Mouse (Mus musculus) 3134 (cell line): ENCODE data around the gene Syncrip.
A peak's percentile ranks its signal among the peaks of the same experiment; 100 is the strongest.
"Not testable (repeated sequence)": the region's sequence is repeated elsewhere in the genome, so short reads cannot be mapped to it uniquely, and the experiment has no call there.

Source experiments
- DNase-seq: peaks from one replicate; pipeline ENCODE4 v3.0.0-alpha.2; 2011; ENCODE audit warnings: low spot score; ENCODE audit not compliant: insufficient read length; ENCODE audit errors: extremely low read depth

The Syncrip gene

DNA sequence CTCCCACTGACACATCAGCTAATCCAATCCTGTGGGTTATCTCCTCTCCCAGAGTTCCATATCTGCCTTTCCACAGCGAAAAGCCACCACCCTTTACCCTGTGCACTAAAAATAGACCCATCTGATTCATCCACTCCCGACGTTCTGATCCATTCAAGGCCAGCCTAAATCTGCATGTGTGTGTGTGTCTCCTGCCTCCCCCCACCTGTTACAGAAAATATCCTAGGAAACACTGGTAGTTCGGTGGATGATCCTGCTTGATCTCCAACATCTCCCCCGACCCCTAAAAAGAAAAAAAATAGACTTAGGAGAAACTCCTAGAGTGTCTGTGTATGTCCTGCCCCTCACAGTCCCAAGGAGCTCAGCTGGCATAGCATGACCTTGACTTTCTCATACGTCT lies 2.2 kb upstream of the Syncrip start:
- DNase-seq = no peak

- no peak for DNase-seq
Observed at GRCm38 (mm10) chr9:88482829-88483396, 539 bp upstream of the Syncrip start.

- peak; percentile 71 for DNase-seq
Observed at GRCm38 (mm10) chr9:88481791-88482160, 598 bp downstream of the Syncrip start.

DNA sequence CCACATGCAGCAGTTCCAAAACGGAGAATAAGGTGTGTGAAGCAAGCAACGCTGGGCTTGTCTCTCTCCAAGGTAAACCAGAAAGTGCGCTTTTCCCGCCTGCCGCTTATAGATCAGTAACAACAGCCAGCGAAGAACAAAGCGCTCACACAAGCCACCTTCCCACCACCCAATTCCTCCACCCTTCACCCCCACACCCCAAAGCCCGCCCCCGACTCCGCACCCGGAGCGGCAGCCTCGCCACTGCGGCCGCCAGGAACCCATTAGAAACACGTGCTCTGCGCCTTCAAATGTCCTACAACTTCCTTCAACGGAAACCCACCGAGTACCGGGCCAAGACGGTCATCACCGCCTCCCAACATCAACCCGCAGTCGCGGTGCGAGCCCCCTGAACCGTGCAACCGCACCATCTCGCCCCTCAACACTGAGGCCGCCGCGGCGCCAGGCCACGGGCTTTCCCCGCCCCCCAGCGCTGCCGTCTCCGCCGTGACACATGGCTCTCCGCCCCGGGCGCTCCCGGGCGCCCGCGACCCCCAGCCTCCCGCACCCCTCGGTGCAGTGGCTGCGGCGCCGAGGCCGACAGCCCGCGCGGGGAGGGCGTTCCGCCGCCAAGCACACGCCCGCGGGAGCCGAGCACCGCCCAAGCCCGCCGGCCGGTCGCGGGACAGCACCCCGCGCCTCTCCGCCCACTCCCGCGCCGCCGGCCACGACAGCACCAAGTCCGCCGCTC lies 1.1 kb downstream of the Syncrip start:
- DNase-seq = peak; percentile 58

DNA sequence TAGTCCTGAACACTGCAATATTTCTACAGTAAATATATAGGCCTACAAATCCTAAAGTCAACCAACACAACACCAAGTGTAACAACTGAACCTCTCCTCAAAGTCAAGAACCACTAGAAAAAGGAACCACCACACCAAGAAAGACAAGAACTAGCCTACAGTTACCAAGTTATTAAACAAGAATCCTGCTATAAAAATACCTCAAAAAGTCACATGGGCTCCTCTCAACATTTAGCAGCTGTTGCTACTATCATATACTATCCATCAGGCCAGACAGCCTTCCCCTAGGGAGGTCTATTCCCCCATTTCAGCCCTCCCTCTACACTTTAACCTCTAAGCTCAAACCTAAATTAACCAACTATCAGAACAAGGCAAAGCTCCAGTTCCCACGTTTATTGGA lies 2.3 kb downstream of the Syncrip start:
- DNase-seq = no peak

DNA sequence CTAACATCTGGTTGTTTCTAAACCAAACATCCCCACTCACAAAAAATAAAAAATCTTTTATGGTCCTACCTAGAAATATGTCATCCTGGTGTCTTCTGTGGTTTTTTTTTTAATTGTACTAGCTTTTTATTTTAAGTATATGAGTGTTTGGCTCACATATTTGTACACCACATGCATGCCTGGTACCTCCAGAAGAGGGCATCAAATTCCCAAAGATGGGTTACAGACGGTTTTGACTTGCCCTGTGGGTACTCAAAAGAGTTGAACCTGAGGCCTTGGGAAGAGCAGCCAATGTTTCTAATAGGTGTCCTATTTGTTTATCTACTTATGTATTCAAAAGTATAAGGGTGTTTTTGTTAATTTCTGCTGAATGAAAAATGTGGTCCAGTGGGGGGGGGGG lies 6.2 kb downstream of the Syncrip start:
- no peak for DNase-seq

- DNase-seq = not testable (repeated sequence)
Observed at GRCm38 (mm10) chr9:88461017-88461416, 21.4 kb downstream of the Syncrip start.

- DNase-seq = no peak
Observed at GRCm38 (mm10) chr9:88439991-88440390, 42.4 kb downstream of the Syncrip start.

GRCm38 (mm10) chr9:88439238-88439600 lies 43.2 kb downstream of the Syncrip start:
- no peak for DNase-seq

GRCm38 (mm10) chr9:88438555-88439237 lies 43.7 kb downstream of the Syncrip start, which contains the start of gene Snx14:
Snx14 (minus strand) TSS chr9:88438958.
- DNase-seq = peak; percentile 98

- no peak for DNase-seq
Observed at GRCm38 (mm10) chr9:88438237-88438554, 44.2 kb downstream of the Syncrip start.

DNA sequence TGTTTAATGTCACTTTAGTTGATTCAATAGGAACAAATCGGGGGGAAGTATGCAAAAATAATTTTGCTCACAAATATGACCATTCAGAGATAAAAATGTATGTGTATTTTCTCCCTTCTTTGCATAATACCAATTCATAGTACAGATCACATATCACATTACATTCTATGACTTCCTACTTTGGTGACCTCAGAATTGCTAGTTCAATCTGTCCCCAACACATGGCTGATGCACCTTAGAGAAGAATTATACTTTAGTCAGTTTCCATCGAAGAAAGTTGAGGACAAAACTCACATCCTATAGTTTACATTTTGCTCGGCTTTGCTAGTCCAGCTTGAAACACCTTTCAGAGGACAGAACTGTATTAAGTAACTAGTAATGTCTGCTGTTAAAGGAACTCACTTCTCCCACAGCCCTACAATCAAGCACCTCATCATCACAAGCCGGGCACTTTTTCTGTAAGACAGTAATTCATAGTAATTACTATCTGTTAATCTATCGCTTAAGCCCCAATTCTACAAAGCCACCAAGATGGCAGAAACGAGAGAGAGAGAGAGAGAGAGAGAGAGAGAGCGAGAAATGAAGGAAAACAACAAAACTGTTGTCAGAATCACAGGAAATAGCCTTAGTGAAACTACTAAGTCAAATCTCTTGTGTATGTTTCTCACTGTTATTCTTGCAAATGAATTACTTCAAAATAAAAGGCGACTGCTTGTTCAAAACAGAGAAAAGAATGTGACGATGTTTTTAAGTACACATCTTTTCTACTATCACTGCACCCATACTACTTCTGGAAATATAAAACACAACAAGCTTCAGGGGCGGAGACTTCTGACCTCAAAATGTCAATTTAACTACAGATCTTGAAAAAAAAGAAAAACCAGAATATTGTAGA lies 44.8 kb downstream of the Syncrip start:
- peak; percentile 11 for DNase-seq

GRCm38 (mm10) chr9:88424356-88424755 lies 58.0 kb downstream of the Syncrip start:
- no peak for DNase-seq

GRCm38 (mm10) chr9:88422428-88422827 lies 59.9 kb downstream of the Syncrip start:
- no peak for DNase-seq

DNA sequence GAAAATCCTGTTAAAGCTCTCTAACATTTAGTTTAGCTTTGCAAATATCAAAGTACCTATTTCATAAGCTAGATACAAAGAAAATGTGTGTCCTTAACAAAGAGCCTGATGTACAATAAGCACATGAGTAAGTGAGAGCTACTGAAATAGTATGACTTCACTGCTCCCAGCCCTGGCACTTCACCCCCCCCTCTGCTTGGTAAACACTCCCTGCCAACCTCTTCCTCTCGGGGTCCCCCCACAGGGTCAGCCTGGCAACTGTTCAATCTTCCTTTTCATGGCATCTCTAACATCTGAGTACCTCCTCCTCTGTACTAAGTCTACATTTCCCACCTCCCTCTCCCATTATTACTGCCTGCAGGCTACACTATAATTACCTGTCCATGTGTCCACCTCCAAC lies 65.6 kb downstream of the Syncrip start:
- DNase-seq = no peak

GRCm38 (mm10) chr9:88409978-88410377 lies 72.4 kb downstream of the Syncrip start:
- DNase-seq = no peak

DNA sequence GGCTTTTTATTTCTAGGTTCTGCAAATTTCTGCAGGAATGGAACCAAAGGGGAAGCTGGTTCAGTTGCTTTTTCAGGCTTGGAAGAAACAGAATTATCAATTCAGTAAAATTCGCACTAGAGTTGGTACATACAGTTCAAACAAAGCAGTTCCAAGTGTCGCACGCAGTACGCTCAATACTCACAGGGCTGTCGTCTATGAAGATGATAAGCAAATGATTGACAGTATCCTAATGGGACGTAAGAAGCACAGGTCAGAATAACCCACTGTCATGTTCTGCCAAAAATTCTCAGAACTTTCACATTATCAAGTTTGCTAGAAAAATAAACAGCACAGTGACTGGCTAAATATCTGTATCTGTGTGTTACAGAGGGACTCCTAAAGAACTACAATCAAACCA lies 77.9 kb downstream of the Syncrip start:
- no peak for DNase-seq

- DNase-seq = no peak
Observed at GRCm38 (mm10) chr9:88404088-88404487, 78.3 kb downstream of the Syncrip start.

DNA sequence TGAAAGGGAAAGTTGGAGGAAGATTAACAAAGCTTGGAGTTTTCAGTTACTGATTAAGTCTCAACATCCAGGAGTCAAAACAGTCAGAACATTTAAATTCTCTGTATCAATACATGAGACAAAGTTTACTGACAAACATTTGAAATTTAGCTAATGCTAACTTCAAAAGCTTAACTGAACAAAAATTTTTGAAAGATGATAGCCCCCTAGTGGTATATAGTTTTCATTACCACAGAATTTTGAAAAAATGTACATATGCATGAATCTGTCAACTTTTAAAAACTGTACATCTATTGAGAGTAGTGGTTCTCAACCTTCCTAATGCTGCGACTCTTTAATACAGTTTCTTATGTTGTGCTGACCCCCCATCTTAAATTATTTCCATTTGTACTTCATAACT lies 83.9 kb downstream of the Syncrip start:
- no peak for DNase-seq
